Mouse (Mus musculus): ENCODE data around the gene Tmem247. TPM values are rescaled to one million over a fixed set of nuclear protein-coding genes. Genes with fewer than 3 reads are reported as not detected.

Tmem247 gene
- polyA plus RNA-seq, 1 experiment from 2014 or later, result not detected

GRCm38 (mm10) chr17:86966040-86966439 is 48.9 kb downstream of the Tmem247 start:
- no peak for ATAC-seq (ENCODE audit: low FRiP score)
- no peak overlapping the region for H3K4me2 ChIP-seq
- no peaks in the 10 kb centered on the region for H3K9me3 ChIP-seq
- H3K27ac ChIP-seq, result no peak overlapping the region
- no peaks in the 10 kb centered on the region for H3K27me3 ChIP-seq
- no peak overlapping the region for H3K4me3 ChIP-seq
- 81% methylated on average over 10 of the region's 10 CpGs for WGBS
- peaks cover 5% of the 10 kb centered on the region; the same call in 1 of the 2 replicates for H3K36me3 ChIP-seq
- H3K9ac ChIP-seq, result no peak overlapping the region
- peaks cover 67% of the 10 kb centered on the region for H3K4me1 ChIP-seq (replicated peaks)

GRCm38 (mm10) chr17:86967048-86967447 is 49.9 kb downstream of the Tmem247 start:
- Histone ChIP-seq H3K9ac (no peak overlapping the region), H3K4me3 (no peak overlapping the region), H3K36me3 (peaks cover 7% of the 10 kb centered on the region; the same call in 1 of the 2 replicates), H3K27me3 (no peaks in the 10 kb centered on the region), H3K27ac (no peak overlapping the region), H3K4me1 (replicated peaks) (peaks cover 60% of the 10 kb centered on the region), H3K9me3 (no peaks in the 10 kb centered on the region), H3K4me2 (no peak overlapping the region)
- 95% methylated on average over 12 of the region's 12 CpGs for WGBS
- ATAC-seq (ENCODE audit: low FRiP score), result no peak

DNA sequence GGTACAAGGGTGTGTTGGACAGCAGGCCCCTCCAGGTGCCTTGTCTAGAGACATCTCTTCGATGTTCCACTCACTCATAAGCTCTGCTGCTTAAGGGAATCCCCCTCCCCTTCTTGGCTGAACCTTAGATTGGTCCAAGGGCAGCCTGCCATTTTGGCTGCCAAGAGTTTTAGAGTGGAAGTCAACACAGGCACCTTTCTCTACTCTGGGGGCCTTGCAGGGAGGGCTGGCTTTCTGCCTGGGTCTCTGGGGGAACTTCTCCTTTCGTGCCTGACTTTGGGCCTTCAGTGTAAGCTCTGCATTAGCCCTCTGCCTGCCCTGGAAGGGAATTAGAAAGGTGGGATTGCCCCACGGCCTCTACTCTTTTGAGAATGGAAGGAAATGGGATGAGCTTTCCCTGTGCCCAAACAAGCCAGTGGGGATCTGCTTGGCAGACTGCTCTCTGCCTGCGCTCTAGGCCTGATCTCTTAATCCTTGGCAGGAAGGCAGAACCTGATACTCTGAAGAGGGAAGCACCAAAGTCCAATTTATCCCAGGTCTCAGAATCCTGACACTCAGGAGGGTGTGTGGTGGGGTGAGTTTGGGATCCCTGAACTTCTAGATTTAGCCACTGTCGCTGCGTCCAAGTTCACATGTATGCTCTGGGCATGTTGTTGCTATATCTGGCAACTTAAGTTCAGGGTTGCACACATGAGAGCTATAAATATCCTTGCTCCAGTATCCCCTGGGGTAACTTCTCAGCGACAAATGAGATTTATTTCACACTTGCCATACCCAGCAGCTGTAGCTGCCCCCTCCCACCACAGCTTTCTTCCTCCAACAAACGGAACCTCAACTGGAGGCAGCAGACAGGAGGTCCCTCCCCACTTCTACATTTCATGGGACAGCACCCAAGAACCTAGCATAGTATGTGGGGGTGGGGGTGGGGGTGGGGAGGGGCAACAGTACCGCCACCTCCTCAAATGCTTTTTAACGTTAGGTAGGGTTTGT is 50.7 kb downstream of the Tmem247 start:
- ATAC-seq (ENCODE audit: low FRiP score), result no peak
- no peaks in the 10 kb centered on the region for H3K27me3 ChIP-seq
- 0 out of 2 replicates have a peak overlapping the region, but pooled peaks have one; percentile 23 for H3K27ac ChIP-seq
- H3K9me3 ChIP-seq, result no peaks in the 10 kb centered on the region
- peaks cover 57% of the 10 kb centered on the region for H3K4me1 ChIP-seq (replicated peaks)
- H3K36me3 ChIP-seq, result peaks cover 10% of the 10 kb centered on the region; the same call in 1 of the 2 replicates
- no peak overlapping the region for H3K4me2 ChIP-seq
- no peak overlapping the region for H3K4me3 ChIP-seq
- WGBS, result 89% methylated on average over 10 of the region's 10 CpGs
- H3K9ac ChIP-seq, result no peak overlapping the region

- no peak overlapping the region for H3K9ac ChIP-seq
- 96% methylated on average over 5 of the region's 5 CpGs for WGBS
- H3K27ac ChIP-seq, result no peak overlapping the region
- H3K4me1 ChIP-seq (replicated peaks), result peaks cover 55% of the 10 kb centered on the region
- no peak for ATAC-seq (ENCODE audit: low FRiP score)
- no peak overlapping the region for H3K4me2 ChIP-seq
- H3K27me3 ChIP-seq, result no peaks in the 10 kb centered on the region
- no peak overlapping the region for H3K4me3 ChIP-seq
- peaks cover 13% of the 10 kb centered on the region; the same call in 1 of the 2 replicates for H3K36me3 ChIP-seq
- no peaks in the 10 kb centered on the region for H3K9me3 ChIP-seq
These were observed 51.4 kb downstream of the Tmem247 start for GRCm38 (mm10) chr17:86968581-86968980.

DNA sequence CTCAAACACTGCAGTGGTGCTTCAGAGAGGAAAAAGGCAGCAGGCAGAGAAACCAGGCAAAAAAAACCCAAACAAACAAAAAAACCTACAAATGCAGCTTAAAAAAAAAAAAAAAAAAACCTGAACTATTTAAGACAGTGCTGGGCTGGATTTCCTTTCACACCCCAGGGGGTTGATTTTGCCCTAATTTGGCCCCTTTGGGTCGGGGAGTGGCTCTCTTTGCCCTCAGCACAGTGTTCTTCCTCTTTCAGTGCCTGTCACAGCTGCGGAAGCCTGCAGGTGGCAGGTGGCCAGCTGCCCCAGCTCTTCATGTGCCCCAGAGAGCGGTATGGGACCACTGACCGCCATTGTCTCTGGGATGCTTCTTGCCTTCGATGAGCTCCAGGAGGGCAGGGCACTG is 52.4 kb downstream of the Tmem247 start:
- Histone ChIP-seq H3K4me2 (no peak overlapping the region), H3K27me3 (no peaks in the 10 kb centered on the region), H3K9me3 (no peaks in the 10 kb centered on the region), H3K9ac (no peak overlapping the region), H3K4me1 (replicated peaks) (peaks cover 45% of the 10 kb centered on the region), H3K27ac (no peak overlapping the region), H3K36me3 (peaks cover 14% of the 10 kb centered on the region; the same call in 1 of the 2 replicates), H3K4me3 (no peak overlapping the region)
- no peak for ATAC-seq (ENCODE audit: low FRiP score)
- WGBS, result 58% methylated on average over 5 of the region's 5 CpGs

DNA sequence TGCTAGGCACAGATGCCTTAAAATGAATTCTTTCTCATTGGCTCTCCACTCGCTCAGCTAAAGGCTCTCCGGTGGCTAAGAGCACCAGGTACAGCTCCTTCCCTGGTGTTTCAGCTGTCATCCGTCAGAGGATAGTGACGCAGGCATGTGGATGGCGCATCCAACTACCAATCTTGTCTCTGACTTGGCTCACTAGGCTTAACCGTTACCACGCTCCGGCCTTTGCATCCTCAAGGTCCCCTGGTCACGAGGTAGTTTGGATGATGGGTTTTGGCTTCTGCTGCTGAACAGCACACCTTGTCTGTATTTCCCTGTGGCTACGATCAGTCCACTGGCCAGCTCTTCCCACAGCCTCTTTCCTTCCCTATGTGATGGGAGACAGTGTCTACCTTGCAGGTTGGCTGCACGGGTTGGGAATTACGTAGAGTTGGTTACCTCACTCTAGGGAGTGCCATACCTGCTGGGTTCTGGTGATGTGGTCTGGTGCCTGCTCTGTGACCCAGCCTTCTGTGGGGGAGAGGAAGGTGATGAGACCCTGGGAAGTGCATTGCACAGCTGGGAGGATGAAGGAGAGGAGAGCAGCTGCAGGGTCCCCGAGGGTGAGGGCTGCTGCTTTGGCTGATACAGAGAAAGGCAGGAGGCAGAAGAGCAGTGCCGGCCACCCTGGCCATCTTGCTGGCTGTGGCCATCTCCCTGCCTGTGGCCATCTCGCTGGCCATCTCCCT is 53.0 kb downstream of the Tmem247 start:
- Histone ChIP-seq H3K36me3 (peaks cover 14% of the 10 kb centered on the region; the same call in 1 of the 2 replicates), H3K27ac (no peak overlapping the region), H3K27me3 (no peaks in the 10 kb centered on the region), H3K4me3 (no peak overlapping the region), H3K4me2 (no peak overlapping the region), H3K9me3 (no peaks in the 10 kb centered on the region), H3K4me1 (replicated peaks) (peaks cover 39% of the 10 kb centered on the region), H3K9ac (no peak overlapping the region)
- no peak for ATAC-seq (ENCODE audit: low FRiP score)
- 92% methylated on average over 15 of the region's 15 CpGs for WGBS

- Histone ChIP-seq H3K9me3 (no peaks in the 10 kb centered on the region), H3K36me3 (peaks cover 17% of the 10 kb centered on the region; the same call in 1 of the 2 replicates), H3K9ac (no peak overlapping the region), H3K4me1 (replicated peaks) (peaks cover 31% of the 10 kb centered on the region; the same call in 1 of the 2 replicates), H3K27ac (no peak overlapping the region), H3K4me2 (no peak overlapping the region), H3K27me3 (no peaks in the 10 kb centered on the region), H3K4me3 (no peak overlapping the region)
- 84% methylated on average over 5 of the region's 5 CpGs for WGBS
- ATAC-seq (ENCODE audit: low FRiP score), result no peak
These were observed 53.9 kb downstream of the Tmem247 start for GRCm38 (mm10) chr17:86971036-86971435.

DNA sequence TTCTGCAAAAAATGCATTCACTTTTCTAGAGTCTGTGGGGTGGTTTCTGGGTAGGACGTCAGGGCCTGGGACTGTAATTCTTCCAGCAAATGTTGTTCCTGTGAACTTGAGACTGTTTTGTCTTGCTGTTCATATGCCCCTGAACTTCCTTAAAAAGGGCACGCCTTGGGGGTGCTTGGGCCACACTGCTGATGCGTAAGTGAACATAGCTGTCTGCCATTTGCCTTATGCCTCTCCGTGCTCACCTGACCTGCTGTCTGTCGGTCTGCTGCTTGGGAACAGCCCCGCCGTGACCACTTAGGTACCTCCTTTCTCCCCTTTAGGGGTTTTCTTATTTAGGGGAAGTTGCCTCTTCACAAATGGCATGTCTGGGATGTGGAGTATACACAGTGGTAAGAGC is 54.7 kb downstream of the Tmem247 start:
- peaks cover 28% of the 10 kb centered on the region; the same call in 1 of the 2 replicates for H3K4me1 ChIP-seq (replicated peaks)
- H3K36me3 ChIP-seq, result peaks cover 17% of the 10 kb centered on the region; the same call in 1 of the 2 replicates
- WGBS, result 94% methylated on average over 7 of the region's 7 CpGs
- no peak overlapping the region for H3K4me3 ChIP-seq
- no peak overlapping the region for H3K9ac ChIP-seq
- H3K4me2 ChIP-seq, result no peak overlapping the region
- no peaks in the 10 kb centered on the region for H3K27me3 ChIP-seq
- no peak overlapping the region for H3K27ac ChIP-seq
- no peaks in the 10 kb centered on the region for H3K9me3 ChIP-seq
- ATAC-seq (ENCODE audit: low FRiP score), result no peak

Other genes starting within 250 kb of the Tmem247 start
- gene Epas1, start 163.6 kb upstream of the Tmem247 start, polyA plus RNA-seq (2015; fragmentation: Nextera tagmentation; extraction: Ambion mirVana), result 4.6 and 5.0 TPM in 2 replicates
- gene Atp6v1e2, start 30.5 kb downstream of the Tmem247 start, polyA plus RNA-seq (2015; fragmentation: Nextera tagmentation; extraction: Ambion mirVana), result not detected in 2 replicates
- gene Rhoq, start 45.7 kb downstream of the Tmem247 start, polyA plus RNA-seq (2015; fragmentation: Nextera tagmentation; extraction: Ambion mirVana), result 6.2 and 6.9 TPM in 2 replicates
- 36.8 and 37.0 TPM in 2 replicates for gene Pigf, start 108.1 kb downstream of the Tmem247 start, polyA plus RNA-seq (2015; fragmentation: Nextera tagmentation; extraction: Ambion mirVana)
- gene Cript, start 108.2 kb downstream of the Tmem247 start, polyA plus RNA-seq (2015; fragmentation: Nextera tagmentation; extraction: Ambion mirVana), result 224 and 236 TPM in 2 replicates
- gene Socs5, start 190.3 kb downstream of the Tmem247 start, polyA plus RNA-seq (2015; fragmentation: Nextera tagmentation; extraction: Ambion mirVana), result 13.0 and 13.3 TPM in 2 replicates